Mouse (Mus musculus) liver, embryonic 16.5 days (tissue): ENCODE measurements around the gene Rbfox1. TPM values are rescaled to one million over a fixed set of nuclear protein-coding genes. Genes with fewer than 3 reads are reported as not detected.
A peak's percentile ranks its signal among the peaks of the same experiment; 100 is the strongest.

ENCODE experiments used
- ATAC-seq: fragments of 200-750 bp; cut with Nextera tagmentation; 2 replicates; pipeline ENCODE4 v1.8.0; 2017; ENCODE audit warnings: low read depth, mild to moderate bottlenecking, moderate number of reproducible peaks, moderate library complexity
- H3K27ac ChIP-seq: fragments of 300-500 bp; sonication (generic); 2 replicates; pipeline ENCODE4 v1.5.1; 2014; ENCODE audit warnings: mild to moderate bottlenecking, low read length
- H3K27me3 ChIP-seq: fragments of 300-500 bp; sonication (generic); 2 replicates; pipeline ENCODE4 v1.6.1; 2014; ENCODE audit warnings: low read depth, low read length, mixed read lengths; ENCODE audit not compliant: control insufficient read depth, insufficient read depth
- H3K36me3 ChIP-seq: fragments of 300-500 bp; sonication (generic); 2 replicates; pipeline ENCODE4 v1.6.1; 2014; ENCODE audit warnings: mild to moderate bottlenecking; ENCODE audit not compliant: control insufficient read depth, insufficient read depth
- H3K4me1 ChIP-seq: fragments of 300-500 bp; sonication (generic); 2 replicates; pipeline ENCODE4 v1.6.1; 2014; ENCODE audit warnings: low read depth, low read length, mixed read lengths; ENCODE audit not compliant: control insufficient read depth
- H3K4me2 ChIP-seq: fragments of 300-500 bp; sonication (generic); 2 replicates; pipeline ENCODE4 v1.6.1; 2014; ENCODE audit warnings: low read depth, low read length, mixed read lengths
- H3K4me3 ChIP-seq: fragments of 300-500 bp; sonication (generic); 2 replicates; pipeline ENCODE4 v1.5.1; 2014; ENCODE audit warnings: low read depth, mild to moderate bottlenecking, low read length
- H3K9ac ChIP-seq: fragments of 300-500 bp; sonication (generic); 2 replicates; pipeline ENCODE4 v1.6.1; 2014; ENCODE audit warnings: low read depth, low read length
- H3K9me3 ChIP-seq: fragments of 300-500 bp; sonication (generic); replicated peaks from 2 replicates; pipeline ENCODE4 v1.6.1; 2016; ENCODE audit warnings: low read length; ENCODE audit not compliant: control insufficient read depth
- WGBS: fragments of 180-500 bp; shearing (Covaris S2); extraction: QIAGEN DNeasy Blood & Tissue Kit; methylation state at CpG from one replicate; pipeline ENCODE4 v1.1.7; 2014; ENCODE audit not compliant: insufficient replicate concordance; 5-methylcytosine and 5-hydroxymethylcytosine counted together
- polyA plus RNA-seq: library from polyadenylated mRNA; unstranded; fragments of >200 nt; fragmentation: Nextera tagmentation; extraction: Ambion mirVana; gene quantifications from 2 replicates; pipeline ENCODE4 v1.2.1, GENCODE M21; 2015

Rbfox1 gene
- polyA plus RNA-seq, 1 experiment from 2014 or later, result 0.38 TPM

GRCm38 (mm10) chr16:7365878-7366277 is 1480.7 kb downstream of the Rbfox1 start:
- H3K9ac ChIP-seq, result no peak overlapping the region
- H3K9me3 ChIP-seq, result no peaks in the 10 kb centered on the region
- no peaks in the 10 kb centered on the region for H3K27me3 ChIP-seq
- H3K36me3 ChIP-seq, result no peaks in the 10 kb centered on the region
- no peak overlapping the region for H3K4me3 ChIP-seq
- H3K27ac ChIP-seq, result no peak overlapping the region
- no peaks in the 10 kb centered on the region for H3K4me1 ChIP-seq
- no peak for ATAC-seq
- no peak overlapping the region for H3K4me2 ChIP-seq

GRCm38 (mm10) chr16:7374146-7374545 is 1489.0 kb downstream of the Rbfox1 start:
- no peak for ATAC-seq
- no peaks in the 10 kb centered on the region for H3K36me3 ChIP-seq
- H3K9me3 ChIP-seq, result no peaks in the 10 kb centered on the region
- no peaks in the 10 kb centered on the region for H3K27me3 ChIP-seq
- H3K4me3 ChIP-seq, result no peak overlapping the region
- H3K4me1 ChIP-seq, result no peaks in the 10 kb centered on the region
- 47% methylated on average over 3 of the region's 3 CpGs for WGBS
- H3K9ac ChIP-seq, result no peak overlapping the region
- no peak overlapping the region for H3K27ac ChIP-seq
- no peak overlapping the region for H3K4me2 ChIP-seq

DNA sequence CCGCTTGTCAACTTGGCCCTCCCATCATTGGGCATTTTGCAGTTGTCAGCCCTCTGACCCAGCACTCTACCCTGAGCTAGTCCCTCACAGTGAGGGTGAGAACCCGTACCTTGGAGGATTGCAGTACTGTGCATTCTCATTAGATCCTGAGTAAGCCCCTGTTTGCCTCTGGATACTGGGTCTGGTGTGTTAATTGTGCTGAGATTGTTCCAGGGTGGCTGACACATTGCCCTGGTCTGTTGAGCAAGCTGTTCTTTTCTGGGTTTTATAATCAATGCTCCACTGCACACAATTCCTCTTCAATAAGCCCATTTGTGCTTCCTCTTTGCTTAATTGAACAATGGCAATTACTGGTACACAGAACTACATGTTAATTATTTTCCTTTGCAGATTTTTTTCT is 1489.5 kb downstream of the Rbfox1 start:
- Histone ChIP-seq H3K4me2 (no peak overlapping the region), H3K4me3 (no peak overlapping the region), H3K27ac (no peak overlapping the region), H3K9me3 (no peaks in the 10 kb centered on the region), H3K9ac (no peak overlapping the region), H3K27me3 (no peaks in the 10 kb centered on the region), H3K36me3 (no peaks in the 10 kb centered on the region), H3K4me1 (no peaks in the 10 kb centered on the region)
- no peak for ATAC-seq
- WGBS, result 53% methylated on average over 2 of the region's 2 CpGs

- Histone ChIP-seq H3K36me3 (no peaks in the 10 kb centered on the region), H3K4me1 (no peaks in the 10 kb centered on the region), H3K4me3 (no peak overlapping the region), H3K4me2 (no peak overlapping the region), H3K9me3 (no peaks in the 10 kb centered on the region), H3K9ac (no peak overlapping the region), H3K27ac (no peak overlapping the region), H3K27me3 (no peaks in the 10 kb centered on the region)
- no peak for ATAC-seq
These were observed 1510.9 kb downstream of the Rbfox1 start for GRCm38 (mm10) chr16:7396101-7396500.

- WGBS, result 43% methylated on average over 6 of the region's 6 CpGs
- Histone ChIP-seq H3K36me3 (no peaks in the 10 kb centered on the region), H3K9me3 (no peaks in the 10 kb centered on the region), H3K27me3 (no peaks in the 10 kb centered on the region), H3K4me1 (no peaks in the 10 kb centered on the region), H3K4me3 (no peak overlapping the region), H3K27ac (no peak overlapping the region), H3K4me2 (no peak overlapping the region), H3K9ac (no peak overlapping the region)
- ATAC-seq, result no peak
These were observed 1519.8 kb downstream of the Rbfox1 start for GRCm38 (mm10) chr16:7404766-7405492.

GRCm38 (mm10) chr16:7407862-7408640 is 1522.9 kb downstream of the Rbfox1 start:
- Histone ChIP-seq H3K4me2 (no peak overlapping the region), H3K27ac (no peak overlapping the region), H3K9me3 (no peaks in the 10 kb centered on the region), H3K4me3 (no peak overlapping the region), H3K4me1 (no peaks in the 10 kb centered on the region), H3K36me3 (no peaks in the 10 kb centered on the region), H3K27me3 (no peaks in the 10 kb centered on the region), H3K9ac (no peak overlapping the region)
- no peak for ATAC-seq
- WGBS, result 51% methylated on average over 12 of the region's 12 CpGs

DNA sequence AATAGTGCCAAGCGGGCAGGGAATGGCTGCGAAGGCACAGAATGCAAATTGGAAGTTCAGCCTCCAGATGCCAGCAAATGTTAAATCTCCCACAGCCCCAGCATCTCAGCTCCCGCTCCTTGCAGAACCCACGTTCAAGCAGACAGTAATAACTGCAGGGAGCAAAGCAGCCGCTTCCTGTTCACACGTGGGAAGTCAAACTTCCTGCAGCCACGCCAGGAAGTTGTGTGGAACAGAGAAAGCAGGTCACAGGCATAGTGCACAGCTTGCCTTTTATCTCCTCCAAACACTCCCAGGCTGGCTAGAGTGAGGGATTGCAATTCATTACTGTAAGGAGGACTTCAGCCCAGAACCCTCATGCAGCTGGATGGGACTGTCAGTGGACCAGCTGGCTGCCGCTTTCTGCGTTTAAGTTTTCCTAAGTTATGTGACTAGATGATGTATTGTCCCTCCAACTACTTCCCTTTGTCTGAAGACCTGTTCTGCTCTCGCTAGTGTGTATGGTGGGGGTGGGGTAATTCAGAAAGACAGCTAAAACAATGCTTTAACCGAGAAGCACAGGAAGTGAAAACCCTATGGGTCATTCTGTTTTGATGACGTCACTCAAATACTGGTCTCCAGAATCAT is 1534.6 kb downstream of the Rbfox1 start:
- H3K9ac ChIP-seq, result no peak overlapping the region
- peak; percentile 64 for ATAC-seq
- no peaks in the 10 kb centered on the region for H3K9me3 ChIP-seq
- WGBS, result 10% methylated on average over 12 of the region's 12 CpGs
- H3K27me3 ChIP-seq, result no peaks in the 10 kb centered on the region
- no peak overlapping the region for H3K27ac ChIP-seq
- no peaks in the 10 kb centered on the region for H3K4me1 ChIP-seq
- H3K4me3 ChIP-seq, result no peak overlapping the region
- H3K36me3 ChIP-seq, result no peaks in the 10 kb centered on the region
- H3K4me2 ChIP-seq, result peak overlapping the region; percentile 30

- H3K27ac ChIP-seq, result no peak overlapping the region
- no peaks in the 10 kb centered on the region for H3K36me3 ChIP-seq
- no peaks in the 10 kb centered on the region for H3K4me1 ChIP-seq
- 43% methylated on average over 3 of the region's 3 CpGs for WGBS
- no peak overlapping the region for H3K4me2 ChIP-seq
- H3K9me3 ChIP-seq, result no peaks in the 10 kb centered on the region
- no peak overlapping the region for H3K4me3 ChIP-seq
- no peak for ATAC-seq
- no peak overlapping the region for H3K9ac ChIP-seq
- H3K27me3 ChIP-seq, result no peaks in the 10 kb centered on the region
These were observed 1540.4 kb downstream of the Rbfox1 start for GRCm38 (mm10) chr16:7425386-7426089.
